Mouse (Mus musculus): Measurements from ENCODE around the gene Lrrc71. TPM values are rescaled to one million over a fixed set of nuclear protein-coding genes. Genes with fewer than 3 reads are reported as not detected.

Gene Lrrc71
- polyA plus RNA-seq, 1 experiment from 2014 or later = 1.3 TPM

DNA sequence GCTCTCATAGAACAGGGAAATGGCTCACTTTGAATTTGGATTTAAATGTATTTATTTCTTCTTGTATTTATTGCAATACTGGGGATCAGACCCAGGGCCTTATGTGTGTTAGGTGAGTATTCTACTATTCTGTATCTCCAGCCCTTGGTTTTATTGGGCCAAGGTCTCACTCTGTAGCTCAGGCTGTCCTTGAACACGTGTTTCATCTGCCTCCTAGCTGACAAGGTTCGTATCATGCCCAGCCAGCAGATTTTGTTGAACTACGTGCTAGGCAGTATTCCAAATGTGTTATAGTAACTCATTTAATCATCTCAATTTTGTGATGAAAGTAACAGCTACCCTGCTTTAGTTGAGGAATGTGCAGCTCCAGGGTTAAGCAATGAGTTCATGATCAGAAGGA is 6.4 kb downstream of the Lrrc71 start:
- no peak overlapping the region for H3K9ac ChIP-seq (ENCODE audit: low read depth, low read length)
- no peak overlapping the region for H3K4me2 ChIP-seq (ENCODE audit: low read length)
- H3K36me3 ChIP-seq (ENCODE audit: control insufficient read depth, insufficient read depth, low read length) = peaks cover 10% of the 10 kb centered on the region
- no peak for ATAC-seq
- no peak overlapping the region for H3K27ac ChIP-seq (ENCODE audit: low read length)
- 87% methylated on average over 3 of the region's 3 CpGs for WGBS
- peaks cover 7% of the 10 kb centered on the region; the same call in 1 of the 2 replicates for H3K4me1 ChIP-seq (ENCODE audit: control insufficient read depth, insufficient read depth, low read length)
- no peaks in the 10 kb centered on the region for H3K9me3 ChIP-seq (replicated peaks; ENCODE audit: control insufficient read depth, low read length, poor library complexity, severe bottlenecking)
- H3K4me3 ChIP-seq (ENCODE audit: low read depth, low read length) = no peak overlapping the region
- no peaks in the 10 kb centered on the region for H3K27me3 ChIP-seq (ENCODE audit: control insufficient read depth, insufficient read depth, low read depth, low read length)

- H3K4me2 ChIP-seq (ENCODE audit: low read length) = no peak overlapping the region
- ATAC-seq = no peak
Measured at GRCm38 (mm10) chr3:87738906-87739305, 9.5 kb downstream of the Lrrc71 start.

DNA sequence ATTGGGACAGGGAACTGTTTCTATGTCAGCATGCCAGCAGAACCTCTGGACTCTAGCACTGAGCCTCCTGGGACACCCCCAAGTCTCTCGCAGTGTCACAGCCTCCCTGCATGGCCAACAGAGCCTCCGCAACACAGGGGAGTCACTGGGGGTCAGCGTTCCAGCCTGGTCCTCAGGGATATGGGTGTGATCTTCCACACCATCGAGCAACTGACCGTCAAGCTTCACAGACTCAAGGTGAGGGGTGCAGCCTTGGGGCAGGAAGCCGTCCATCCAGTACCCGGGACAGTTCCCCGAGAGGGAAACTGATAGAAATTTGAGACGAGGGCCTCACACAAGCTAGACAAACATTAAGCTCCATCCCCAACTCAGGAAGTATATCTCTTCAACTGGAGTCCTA is 13.1 kb downstream of the Lrrc71 start:
- Histone ChIP-seq H3K36me3 (ENCODE audit: control insufficient read depth, insufficient read depth, low read length) (peaks cover 52% of the 10 kb centered on the region), H3K4me3 (ENCODE audit: low read depth, low read length) (no peak overlapping the region)
- no peak for ATAC-seq

More at GRCm38 (mm10) chr3:87738906-87739305, 9.5 kb downstream of the Lrrc71 start:
- Histone ChIP-seq H3K4me3 (ENCODE audit: low read depth, low read length) (no peak overlapping the region), H3K9me3 (replicated peaks; ENCODE audit: control insufficient read depth, low read length, poor library complexity, severe bottlenecking) (no peaks in the 10 kb centered on the region), H3K27ac (ENCODE audit: low read length) (no peak overlapping the region), H3K36me3 (ENCODE audit: control insufficient read depth, insufficient read depth, low read length) (peaks cover 38% of the 10 kb centered on the region), H3K4me1 (ENCODE audit: control insufficient read depth, insufficient read depth, low read length) (no peaks in the 10 kb centered on the region), H3K27me3 (ENCODE audit: control insufficient read depth, insufficient read depth, low read depth, low read length) (no peaks in the 10 kb centered on the region), H3K9ac (ENCODE audit: low read depth, low read length) (no peak overlapping the region)
- WGBS = 81% methylated on average over 4 of the region's 5 CpGs

GRCm38 (mm10) chr3:87733984-87734761 is 14.3 kb downstream of the Lrrc71 start:
- H3K4me2 ChIP-seq (ENCODE audit: low read length) = no peak overlapping the region
- H3K36me3 ChIP-seq (ENCODE audit: control insufficient read depth, insufficient read depth, low read length) = peaks cover 56% of the 10 kb centered on the region
- no peak overlapping the region for H3K9ac ChIP-seq (ENCODE audit: low read depth, low read length)
- no peak overlapping the region for H3K4me3 ChIP-seq (ENCODE audit: low read depth, low read length)
- H3K4me1 ChIP-seq (ENCODE audit: control insufficient read depth, insufficient read depth, low read length) = no peaks in the 10 kb centered on the region
- no peaks in the 10 kb centered on the region for H3K9me3 ChIP-seq (replicated peaks; ENCODE audit: control insufficient read depth, low read length, poor library complexity, severe bottlenecking)
- no peak for ATAC-seq
- no peak overlapping the region for H3K27ac ChIP-seq (ENCODE audit: low read length)
- no peaks in the 10 kb centered on the region for H3K27me3 ChIP-seq (ENCODE audit: control insufficient read depth, insufficient read depth, low read depth, low read length)
- WGBS = 89% methylated on average over 11 of the region's 11 CpGs

More for the DNA sequence above, 13.1 kb downstream of the Lrrc71 start:
- Histone ChIP-seq H3K9ac (ENCODE audit: low read depth, low read length) (no peak overlapping the region), H3K9me3 (replicated peaks; ENCODE audit: control insufficient read depth, low read length, poor library complexity, severe bottlenecking) (no peaks in the 10 kb centered on the region), H3K27ac (ENCODE audit: low read length) (no peak overlapping the region), H3K4me2 (ENCODE audit: low read length) (no peak overlapping the region), H3K27me3 (ENCODE audit: control insufficient read depth, insufficient read depth, low read depth, low read length) (no peaks in the 10 kb centered on the region), H3K4me1 (ENCODE audit: control insufficient read depth, insufficient read depth, low read length) (no peaks in the 10 kb centered on the region)
- WGBS = 93% methylated on average over 9 of the region's 9 CpGs

- H3K27ac ChIP-seq (ENCODE audit: low read length) = no peak overlapping the region
- no peak for ATAC-seq
- H3K36me3 ChIP-seq (ENCODE audit: control insufficient read depth, insufficient read depth, low read length) = peaks cover 53% of the 10 kb centered on the region
- no peaks in the 10 kb centered on the region for H3K4me1 ChIP-seq (ENCODE audit: control insufficient read depth, insufficient read depth, low read length)
- H3K4me3 ChIP-seq (ENCODE audit: low read depth, low read length) = no peak overlapping the region
- no peaks in the 10 kb centered on the region for H3K9me3 ChIP-seq (replicated peaks; ENCODE audit: control insufficient read depth, low read length, poor library complexity, severe bottlenecking)
- H3K27me3 ChIP-seq (ENCODE audit: control insufficient read depth, insufficient read depth, low read depth, low read length) = no peaks in the 10 kb centered on the region
- H3K9ac ChIP-seq (ENCODE audit: low read depth, low read length) = no peak overlapping the region
- no peak overlapping the region for H3K4me2 ChIP-seq (ENCODE audit: low read length)
- 84% methylated on average over 4 of the region's 4 CpGs for WGBS
Measured at GRCm38 (mm10) chr3:87733098-87733497, 15.3 kb downstream of the Lrrc71 start.

GRCm38 (mm10) chr3:87728696-87729095 is 19.7 kb downstream of the Lrrc71 start:
- Histone ChIP-seq H3K27me3 (ENCODE audit: control insufficient read depth, insufficient read depth, low read depth, low read length) (no peaks in the 10 kb centered on the region), H3K4me3 (ENCODE audit: low read depth, low read length) (no peak overlapping the region), H3K9ac (ENCODE audit: low read depth, low read length) (no peak overlapping the region), H3K9me3 (replicated peaks; ENCODE audit: control insufficient read depth, low read length, poor library complexity, severe bottlenecking) (no peaks in the 10 kb centered on the region), H3K36me3 (ENCODE audit: control insufficient read depth, insufficient read depth, low read length) (peaks cover 48% of the 10 kb centered on the region), H3K4me1 (ENCODE audit: control insufficient read depth, insufficient read depth, low read length) (no peaks in the 10 kb centered on the region), H3K4me2 (ENCODE audit: low read length) (no peak overlapping the region), H3K27ac (ENCODE audit: low read length) (no peak overlapping the region)
- 93% methylated on average over 6 of the region's 6 CpGs for WGBS
- ATAC-seq = no peak

DNA sequence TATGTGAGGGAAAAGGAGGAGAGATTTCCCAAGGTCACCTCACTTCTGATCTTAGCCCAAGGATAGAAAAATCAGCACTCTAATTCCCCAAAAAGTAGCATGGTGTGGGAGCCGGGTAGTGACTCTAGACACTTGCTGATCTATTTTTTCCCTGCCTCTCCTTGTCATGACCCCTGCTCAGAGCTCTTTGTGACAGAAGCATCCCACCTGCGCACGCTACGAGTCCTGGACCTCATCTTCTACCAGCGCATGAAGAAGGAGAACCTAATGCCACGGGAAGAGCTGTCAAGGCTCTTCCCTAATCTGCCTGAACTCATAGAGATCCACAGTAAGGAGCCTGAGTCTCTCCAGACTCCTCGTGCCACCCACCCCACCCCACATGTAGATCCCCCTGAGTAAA is 22.2 kb downstream of the Lrrc71 start:
- WGBS = 97% methylated on average over 7 of the region's 7 CpGs
- no peak overlapping the region for H3K4me2 ChIP-seq (ENCODE audit: low read length)
- H3K27me3 ChIP-seq (ENCODE audit: control insufficient read depth, insufficient read depth, low read depth, low read length) = no peaks in the 10 kb centered on the region
- no peak overlapping the region for H3K9ac ChIP-seq (ENCODE audit: low read depth, low read length)
- no peak overlapping the region for H3K4me3 ChIP-seq (ENCODE audit: low read depth, low read length)
- H3K36me3 ChIP-seq (ENCODE audit: control insufficient read depth, insufficient read depth, low read length) = peaks cover 53% of the 10 kb centered on the region
- no peaks in the 10 kb centered on the region for H3K4me1 ChIP-seq (ENCODE audit: control insufficient read depth, insufficient read depth, low read length)
- H3K9me3 ChIP-seq (replicated peaks; ENCODE audit: control insufficient read depth, low read length, poor library complexity, severe bottlenecking) = no peaks in the 10 kb centered on the region
- no peak overlapping the region for H3K27ac ChIP-seq (ENCODE audit: low read length)
- ATAC-seq = no peak

DNA sequence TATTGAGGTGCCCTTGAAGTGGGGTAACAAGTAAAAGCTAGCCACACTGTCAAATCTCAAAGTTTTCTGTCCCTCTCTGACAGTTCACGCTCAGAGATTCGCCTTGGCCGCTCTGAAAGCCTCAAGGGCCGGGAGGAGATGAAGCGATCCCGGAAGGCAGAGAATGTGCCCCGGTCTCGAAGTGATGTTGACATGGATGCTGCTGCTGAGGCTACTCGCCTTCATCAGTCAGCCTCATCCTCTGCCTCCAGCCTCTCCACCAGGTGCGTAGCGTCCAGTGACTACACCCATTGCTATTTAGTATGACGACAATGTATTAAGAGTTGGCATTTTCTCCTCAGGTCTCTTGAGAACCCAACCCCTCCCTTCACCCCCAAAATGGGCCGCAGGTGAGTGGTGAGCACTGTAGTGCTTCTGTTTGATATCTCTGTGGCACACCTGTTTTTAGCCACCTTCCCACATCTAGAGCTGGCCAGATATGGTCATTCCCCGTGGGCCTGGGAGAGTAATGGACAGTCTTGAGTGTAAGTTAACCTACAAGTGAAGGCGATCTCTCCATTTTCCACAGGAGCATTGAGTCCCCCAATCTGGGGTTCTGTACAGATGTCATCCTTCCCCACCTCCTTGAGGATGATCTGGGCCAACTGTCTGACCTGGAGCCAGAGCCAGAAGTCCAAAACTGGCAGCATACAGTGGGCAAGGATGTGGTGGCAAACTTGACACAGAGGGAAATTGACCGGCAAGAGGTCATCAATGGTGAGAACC is 22.8 kb downstream of the Lrrc71 start:
- H3K4me2 ChIP-seq (ENCODE audit: low read length) = no peak overlapping the region
- H3K4me1 ChIP-seq (ENCODE audit: control insufficient read depth, insufficient read depth, low read length) = no peaks in the 10 kb centered on the region
- H3K27ac ChIP-seq (ENCODE audit: low read length) = no peak overlapping the region
- no peaks in the 10 kb centered on the region for H3K27me3 ChIP-seq (ENCODE audit: control insufficient read depth, insufficient read depth, low read depth, low read length)
- no peaks in the 10 kb centered on the region for H3K9me3 ChIP-seq (replicated peaks; ENCODE audit: control insufficient read depth, low read length, poor library complexity, severe bottlenecking)
- WGBS = over 99% methylated on average over 16 of the region's 16 CpGs
- H3K4me3 ChIP-seq (ENCODE audit: low read depth, low read length) = no peak overlapping the region
- H3K9ac ChIP-seq (ENCODE audit: low read depth, low read length) = no peak overlapping the region
- H3K36me3 ChIP-seq (ENCODE audit: control insufficient read depth, insufficient read depth, low read length) = peaks cover 51% of the 10 kb centered on the region
- ATAC-seq = no peak

GRCm38 (mm10) chr3:87724556-87724955 is 23.9 kb downstream of the Lrrc71 start:
- no peaks in the 10 kb centered on the region for H3K4me1 ChIP-seq (ENCODE audit: control insufficient read depth, insufficient read depth, low read length)
- H3K36me3 ChIP-seq (ENCODE audit: control insufficient read depth, insufficient read depth, low read length) = peaks cover 49% of the 10 kb centered on the region
- H3K4me3 ChIP-seq (ENCODE audit: low read depth, low read length) = no peak overlapping the region
- H3K9ac ChIP-seq (ENCODE audit: low read depth, low read length) = no peak overlapping the region
- 91% methylated on average over 6 of the region's 6 CpGs for WGBS
- H3K27ac ChIP-seq (ENCODE audit: low read length) = no peak overlapping the region
- no peak for ATAC-seq
- no peaks in the 10 kb centered on the region for H3K9me3 ChIP-seq (replicated peaks; ENCODE audit: control insufficient read depth, low read length, poor library complexity, severe bottlenecking)
- no peak overlapping the region for H3K4me2 ChIP-seq (ENCODE audit: low read length)
- H3K27me3 ChIP-seq (ENCODE audit: control insufficient read depth, insufficient read depth, low read depth, low read length) = no peaks in the 10 kb centered on the region
